Mouse (Mus musculus) erythroblast, embryonic 14.5 days (primary cell): Measurements from ENCODE around the gene Psapl1.

ENCODE experiments used
- GATA1 ChIP-seq: IDR thresholded peaks from 2 replicates; pipeline ENCODE4 v1.6.1; 2012; ENCODE audit warnings: low read length, inconsistent platforms, mixed read lengths
- TAL1 ChIP-seq: IDR thresholded peaks from 3 replicates; pipeline ENCODE4 v1.6.1; 2012; ENCODE audit warnings: low read length, inconsistent platforms, mixed read lengths

DNA sequence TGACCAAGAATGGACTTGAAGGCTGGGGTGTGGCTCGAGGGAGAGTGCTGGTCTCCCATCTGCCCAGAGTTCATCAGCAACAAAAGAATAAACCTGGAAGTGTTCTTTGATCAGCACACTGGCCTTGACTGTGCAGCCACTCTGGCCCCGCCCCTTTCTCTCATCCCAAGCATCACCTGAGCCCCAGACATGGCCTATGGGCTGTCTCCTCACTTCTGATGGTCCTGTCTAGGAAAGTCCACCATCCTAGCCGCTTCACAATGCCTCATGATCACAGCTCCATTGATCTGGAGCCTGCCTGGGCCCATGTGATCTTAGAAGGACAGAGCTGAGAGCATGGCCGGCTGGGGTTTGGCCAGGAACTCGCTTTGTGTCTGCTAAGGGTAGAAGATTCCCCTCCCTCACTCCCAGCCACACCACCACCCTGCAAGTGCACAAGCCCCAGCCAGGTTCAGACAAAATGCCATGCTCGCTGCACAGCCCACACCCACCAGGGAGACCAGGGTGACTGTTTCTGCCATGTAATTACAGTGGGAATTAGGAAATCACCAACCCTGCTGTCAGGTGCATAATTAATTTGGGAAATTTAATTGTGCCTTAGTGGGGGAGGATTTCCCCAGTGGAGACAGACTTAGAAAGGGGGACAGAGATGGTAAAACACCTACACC, 37.3 kb upstream of the Psapl1 start:
- TF ChIP-seq TAL1 (no peak), GATA1 (no peak)
